Mouse (Mus musculus) lung, adult 2 months (tissue): ENCODE results near the gene Dctn3.

ENCODE experiments used
- CTCF ChIP-seq: fragments of 200-500 bp; IDR thresholded peaks from 2 replicates; pipeline ENCODE4 v1.5.1; 2011; ENCODE audit warnings: mild to moderate bottlenecking, low read length, control low read depth; ENCODE audit not compliant: insufficient read depth
- POLR2A ChIP-seq: fragments of 200-500 bp; IDR thresholded peaks from 2 replicates; pipeline ENCODE4 v1.6.1; 2011; ENCODE audit warnings: low read depth, mild to moderate bottlenecking, control low read depth, low read length, borderline replicate concordance; ENCODE audit errors: extremely low read depth

GRCm38 (mm10) chr4:41670836-41671235 lies 52.1 kb downstream of the Dctn3 start:
- TF ChIP-seq POLR2A (no peak), CTCF (no peak)
